Mouse (Mus musculus): ENCODE results near the gene Spg20. TPM values are rescaled to one million over a fixed set of nuclear protein-coding genes. Genes with fewer than 3 reads are reported as not detected.

The Spg20 gene
- polyA plus RNA-seq, 1 experiment from 2014 or later: 53.3 TPM

- no peaks in the 10 kb centered on the region for H3K36me3 ChIP-seq (ENCODE audit: control insufficient read depth, insufficient read depth, low read length)
- no peak overlapping the region for H3K4me2 ChIP-seq (ENCODE audit: low read depth, low read length, severe bottlenecking)
- no peak overlapping the region for H3K27ac ChIP-seq (ENCODE audit: low read depth, low read length)
- H3K9me3 ChIP-seq (ENCODE audit: control insufficient read depth, low read length): no peaks in the 10 kb centered on the region
- no peak overlapping the region for H3K9ac ChIP-seq (ENCODE audit: low read length)
- no peak overlapping the region for H3K4me3 ChIP-seq (ENCODE audit: low read depth, low read length)
- no peak for DNase-seq (ENCODE audit: low spot score)
- H3K27me3 ChIP-seq (ENCODE audit: control insufficient read depth, insufficient read depth, low read length): no peaks in the 10 kb centered on the region
- no peak for ATAC-seq (replicated peaks; ENCODE audit: low FRiP score)
- 85% methylated on average over 4 of the region's 4 CpGs for WGBS
- no peaks in the 10 kb centered on the region for H3K4me1 ChIP-seq (replicated peaks; ENCODE audit: control insufficient read depth, insufficient read depth, low read length)
Measured at GRCm38 (mm10) chr3:55089291-55089690, 22.6 kb upstream of the Spg20 start.

DNA sequence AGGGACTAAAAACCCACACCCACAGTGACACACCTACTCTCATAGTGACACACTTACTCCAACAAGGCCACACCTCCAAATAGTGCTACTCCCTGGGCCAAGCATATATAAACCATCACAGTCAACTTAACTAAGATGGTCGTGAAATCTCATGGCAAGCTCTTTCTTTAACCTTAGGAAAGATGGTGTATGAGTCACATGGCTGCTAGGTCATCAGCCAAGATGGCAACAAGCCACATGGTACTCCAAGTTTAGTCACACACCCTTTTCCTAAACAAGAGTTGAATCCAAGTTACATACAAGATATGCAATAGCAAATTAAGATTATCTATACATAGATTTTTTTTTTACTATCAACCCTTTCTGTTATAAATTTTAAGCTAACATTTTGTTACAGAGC lies 18.7 kb upstream of the Spg20 start:
- WGBS: 92% methylated on average over 1 of the region's 1 CpGs
- ATAC-seq (replicated peaks; ENCODE audit: low FRiP score): no peak
- H3K27ac ChIP-seq (ENCODE audit: low read depth, low read length): no peak overlapping the region

GRCm38 (mm10) chr3:55095968-55096654 lies 15.8 kb upstream of the Spg20 start:
- Histone ChIP-seq H3K4me1 (replicated peaks; ENCODE audit: control insufficient read depth, insufficient read depth, low read length) (no peaks in the 10 kb centered on the region; the same call in 1 of the 2 replicates), H3K9ac (ENCODE audit: low read length) (no peak overlapping the region), H3K9me3 (ENCODE audit: control insufficient read depth, low read length) (no peaks in the 10 kb centered on the region), H3K27me3 (ENCODE audit: control insufficient read depth, insufficient read depth, low read length) (no peaks in the 10 kb centered on the region), H3K27ac (ENCODE audit: low read depth, low read length) (peak overlapping the region; percentile 52; the same call in 1 of the 2 replicates), H3K4me3 (ENCODE audit: low read depth, low read length) (no peak overlapping the region), H3K36me3 (ENCODE audit: control insufficient read depth, insufficient read depth, low read length) (no peaks in the 10 kb centered on the region), H3K4me2 (ENCODE audit: low read depth, low read length, severe bottlenecking) (peak overlapping the region; percentile 19; the same call in 1 of the 2 replicates)
- ATAC-seq (replicated peaks; ENCODE audit: low FRiP score) (peak; percentile 88), DNase-seq (ENCODE audit: low spot score) (peak; percentile 64)
- WGBS: 26% methylated on average over 8 of the region's 8 CpGs

More for the DNA sequence above, 18.7 kb upstream of the Spg20 start:
- no peak overlapping the region for H3K4me2 ChIP-seq (ENCODE audit: low read depth, low read length, severe bottlenecking)
- H3K4me1 ChIP-seq (replicated peaks; ENCODE audit: control insufficient read depth, insufficient read depth, low read length): no peaks in the 10 kb centered on the region; the same call in 1 of the 2 replicates
- no peak overlapping the region for H3K4me3 ChIP-seq (ENCODE audit: low read depth, low read length)
- no peak for DNase-seq (ENCODE audit: low spot score)
- H3K9me3 ChIP-seq (ENCODE audit: control insufficient read depth, low read length): no peaks in the 10 kb centered on the region
- H3K36me3 ChIP-seq (ENCODE audit: control insufficient read depth, insufficient read depth, low read length): no peaks in the 10 kb centered on the region
- no peak overlapping the region for H3K9ac ChIP-seq (ENCODE audit: low read length)
- H3K27me3 ChIP-seq (ENCODE audit: control insufficient read depth, insufficient read depth, low read length): no peaks in the 10 kb centered on the region

DNA sequence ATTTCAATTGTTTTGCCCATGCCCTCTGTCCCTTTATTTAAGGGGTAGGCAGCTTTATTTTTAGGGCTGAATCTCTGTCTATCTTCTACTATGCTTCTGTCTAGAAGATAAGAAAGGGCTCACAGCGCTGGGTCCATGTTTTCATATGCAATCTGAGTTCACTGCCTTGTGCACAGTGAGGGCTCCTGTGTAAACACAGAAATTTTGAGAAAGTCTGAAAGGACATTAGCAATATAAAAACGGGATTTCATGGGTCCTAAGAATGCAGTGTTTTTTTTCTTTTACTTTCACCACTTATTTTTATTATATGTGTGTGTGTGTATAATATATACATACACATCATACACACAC lies 15.3 kb upstream of the Spg20 start:
- no peak overlapping the region for H3K9ac ChIP-seq (ENCODE audit: low read length)
- no peaks in the 10 kb centered on the region for H3K9me3 ChIP-seq (ENCODE audit: control insufficient read depth, low read length)
- no peak overlapping the region for H3K4me3 ChIP-seq (ENCODE audit: low read depth, low read length)
- WGBS: 72% methylated on average over 2 of the region's 2 CpGs
- no peaks in the 10 kb centered on the region; the same call in 1 of the 2 replicates for H3K4me1 ChIP-seq (replicated peaks; ENCODE audit: control insufficient read depth, insufficient read depth, low read length)
- H3K27ac ChIP-seq (ENCODE audit: low read depth, low read length): peak overlapping the region; percentile 52; the same call in 1 of the 2 replicates
- H3K4me2 ChIP-seq (ENCODE audit: low read depth, low read length, severe bottlenecking): no peak overlapping the region
- ATAC-seq (replicated peaks; ENCODE audit: low FRiP score): peak; percentile 28
- DNase-seq (ENCODE audit: low spot score): no peak
- H3K27me3 ChIP-seq (ENCODE audit: control insufficient read depth, insufficient read depth, low read length): no peaks in the 10 kb centered on the region
- no peaks in the 10 kb centered on the region for H3K36me3 ChIP-seq (ENCODE audit: control insufficient read depth, insufficient read depth, low read length)

GRCm38 (mm10) chr3:55097186-55097585 lies 14.7 kb upstream of the Spg20 start:
- WGBS: 68% methylated on average over 2 of the region's 2 CpGs
- H3K4me3 ChIP-seq (ENCODE audit: low read depth, low read length): no peak overlapping the region

GRCm38 (mm10) chr3:55098014-55098413 lies 13.9 kb upstream of the Spg20 start:
- Histone ChIP-seq H3K27ac (ENCODE audit: low read depth, low read length) (no peak overlapping the region), H3K9ac (ENCODE audit: low read length) (no peak overlapping the region), H3K27me3 (ENCODE audit: control insufficient read depth, insufficient read depth, low read length) (no peaks in the 10 kb centered on the region), H3K4me2 (ENCODE audit: low read depth, low read length, severe bottlenecking) (no peak overlapping the region), H3K9me3 (ENCODE audit: control insufficient read depth, low read length) (no peaks in the 10 kb centered on the region), H3K36me3 (ENCODE audit: control insufficient read depth, insufficient read depth, low read length) (no peaks in the 10 kb centered on the region), H3K4me1 (replicated peaks; ENCODE audit: control insufficient read depth, insufficient read depth, low read length) (no peaks in the 10 kb centered on the region; the same call in 1 of the 2 replicates), H3K4me3 (ENCODE audit: low read depth, low read length) (no peak overlapping the region)
- no peak for DNase-seq (ENCODE audit: low spot score)
- 27% methylated on average over 2 of the region's 2 CpGs for WGBS
- ATAC-seq (replicated peaks; ENCODE audit: low FRiP score): 0 out of 2 replicates have a peak, but pooled peaks have one; percentile 59

More at GRCm38 (mm10) chr3:55097186-55097585, 14.7 kb upstream of the Spg20 start:
- Histone ChIP-seq H3K9me3 (ENCODE audit: control insufficient read depth, low read length) (no peaks in the 10 kb centered on the region), H3K4me2 (ENCODE audit: low read depth, low read length, severe bottlenecking) (no peak overlapping the region), H3K4me1 (replicated peaks; ENCODE audit: control insufficient read depth, insufficient read depth, low read length) (no peaks in the 10 kb centered on the region; the same call in 1 of the 2 replicates), H3K9ac (ENCODE audit: low read length) (no peak overlapping the region), H3K27me3 (ENCODE audit: control insufficient read depth, insufficient read depth, low read length) (no peaks in the 10 kb centered on the region), H3K27ac (ENCODE audit: low read depth, low read length) (no peak overlapping the region), H3K36me3 (ENCODE audit: control insufficient read depth, insufficient read depth, low read length) (no peaks in the 10 kb centered on the region)
- no peak for DNase-seq (ENCODE audit: low spot score)
- no peak for ATAC-seq (replicated peaks; ENCODE audit: low FRiP score)

GRCm38 (mm10) chr3:55098990-55099389 lies 12.9 kb upstream of the Spg20 start:
- Histone ChIP-seq H3K36me3 (ENCODE audit: control insufficient read depth, insufficient read depth, low read length) (no peaks in the 10 kb centered on the region), H3K4me1 (replicated peaks; ENCODE audit: control insufficient read depth, insufficient read depth, low read length) (no peaks in the 10 kb centered on the region; the same call in 1 of the 2 replicates), H3K4me3 (ENCODE audit: low read depth, low read length) (no peak overlapping the region), H3K27me3 (ENCODE audit: control insufficient read depth, insufficient read depth, low read length) (no peaks in the 10 kb centered on the region), H3K4me2 (ENCODE audit: low read depth, low read length, severe bottlenecking) (no peak overlapping the region), H3K27ac (ENCODE audit: low read depth, low read length) (no peak overlapping the region), H3K9ac (ENCODE audit: low read length) (no peak overlapping the region), H3K9me3 (ENCODE audit: control insufficient read depth, low read length) (no peaks in the 10 kb centered on the region)
- no peak for DNase-seq (ENCODE audit: low spot score)
- 89% methylated on average over 11 of the region's 11 CpGs for WGBS
- no peak for ATAC-seq (replicated peaks; ENCODE audit: low FRiP score)

- H3K9me3 ChIP-seq (ENCODE audit: control insufficient read depth, low read length): no peaks in the 10 kb centered on the region
- DNase-seq (ENCODE audit: low spot score): no peak
Measured at GRCm38 (mm10) chr3:55101092-55101491, 10.8 kb upstream of the Spg20 start.

More at GRCm38 (mm10) chr3:55101092-55101491, 10.8 kb upstream of the Spg20 start:
- Histone ChIP-seq H3K27ac (ENCODE audit: low read depth, low read length) (no peak overlapping the region), H3K9ac (ENCODE audit: low read length) (no peak overlapping the region), H3K36me3 (ENCODE audit: control insufficient read depth, insufficient read depth, low read length) (no peaks in the 10 kb centered on the region), H3K4me2 (ENCODE audit: low read depth, low read length, severe bottlenecking) (no peak overlapping the region), H3K4me3 (ENCODE audit: low read depth, low read length) (no peak overlapping the region), H3K27me3 (ENCODE audit: control insufficient read depth, insufficient read depth, low read length) (no peaks in the 10 kb centered on the region), H3K4me1 (replicated peaks; ENCODE audit: control insufficient read depth, insufficient read depth, low read length) (no peaks in the 10 kb centered on the region; the same call in 1 of the 2 replicates)
- ATAC-seq (replicated peaks; ENCODE audit: low FRiP score): no peak

All from forebrain, embryonic 11.5 days (tissue).